Mouse (Mus musculus) regulatory T cell (primary cell): ENCODE results near the gene E430018J23Rik.
"Not testable (repeated sequence)": the region's sequence is repeated elsewhere in the genome, so short reads cannot be mapped to it uniquely, and the experiment has no call there.

Source experiments
- in situ Hi-C: fragments of 300-600 bp; cut with MboI, MseI; formaldehyde crosslinking; loops from one replicate; pipeline ENCODE4 v1.15.1; 2025; ENCODE audit warnings: high pct_unique_total_duplicates

E430018J23Rik gene

GRCm38 (mm10) chr7:127342332-127342731, 51.1 kb downstream of the E430018J23Rik start:
- in situ Hi-C loops, result no loop called here

GRCm38 (mm10) chr7:127341861-127342260, 51.6 kb downstream of the E430018J23Rik start:
- in situ Hi-C loops, result not testable (repeated sequence)

GRCm38 (mm10) chr7:127341356-127341755, 52.1 kb downstream of the E430018J23Rik start:
- in situ Hi-C loops, result no loop called here
